Mouse (Mus musculus) bone marrow macrophage, adult 2 months (primary cell): Measurements from ENCODE around the gene Catsperz.

ENCODE experiments used
- CTCF ChIP-seq: IDR thresholded peaks from 2 replicates; pipeline ENCODE4 v1.5.1; 2012; ENCODE audit warnings: low read depth, mild to moderate bottlenecking, low read length, moderate library complexity
- POLR2A ChIP-seq: IDR thresholded peaks from 2 replicates; pipeline ENCODE4 v1.6.1; 2012; ENCODE audit warnings: mild to moderate bottlenecking, low read depth, low read length, borderline replicate concordance

DNA sequence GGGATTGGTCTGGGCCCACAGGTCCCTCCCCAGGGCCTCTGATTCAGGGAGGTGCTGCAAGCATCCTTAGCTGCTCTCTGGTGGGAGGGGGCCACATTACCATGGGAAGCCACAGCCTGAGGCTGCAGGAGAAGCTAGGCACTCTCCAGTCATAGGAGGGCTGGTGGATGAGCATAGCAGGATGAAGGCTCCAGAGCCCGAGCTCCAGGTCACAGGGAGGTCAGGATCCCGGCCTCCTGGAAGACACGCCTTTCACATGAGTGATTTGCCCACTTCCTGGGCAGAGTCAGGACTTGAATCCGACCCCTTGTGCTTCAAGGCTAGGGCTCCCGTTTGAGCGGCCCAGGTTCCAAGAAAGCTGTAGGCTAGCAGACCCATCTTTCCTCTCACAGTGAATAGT is 46.5 kb upstream of the Catsperz start:
- TF ChIP-seq CTCF (no peak), POLR2A (no peak)
